Mouse (Mus musculus): Measurements from ENCODE around the gene Itm2b. TPM values are rescaled to one million over a fixed set of nuclear protein-coding genes. Genes with fewer than 3 reads are reported as not detected.

Itm2b gene
- polyA plus RNA-seq, 1 experiment: 153 TPM

GRCm38 (mm10) chr14:73375903-73376302, 9.2 kb downstream of the Itm2b start:
- Histone ChIP-seq H3K79me3 (ENCODE audit: low read depth) (peaks cover 24% of the 10 kb centered on the region), H3ac (ENCODE audit: control insufficient read depth, insufficient read length, low read depth) (no peak overlapping the region), H3K36me3 (ENCODE audit: control insufficient read depth, insufficient read depth) (peaks cover 15% of the 10 kb centered on the region), H3K79me2 (ENCODE audit: control insufficient read depth, insufficient read depth) (peaks cover 77% of the 10 kb centered on the region), H3K27me3 (ENCODE audit: control insufficient read depth, insufficient read depth, insufficient read length) (no peaks in the 10 kb centered on the region), H3K4me3 (ENCODE audit: insufficient read depth, poor library complexity, severe bottlenecking) (no peak overlapping the region)
- no peak for TF ChIP-seq CEBPB (IDR thresholded peaks at IDR 0.05; ENCODE audit: low read depth)
- TF ChIP-seq USF1 (IDR thresholded peaks at IDR 0.05; ENCODE audit: low read depth): no peak
- no peak for TF ChIP-seq MYOG (IDR thresholded peaks at IDR 0.05; ENCODE audit: control insufficient read depth, extremely low read depth, insufficient read length)

GRCm38 (mm10) chr14:73375445-73375844, 9.6 kb downstream of the Itm2b start:
- H3K36me3 ChIP-seq (ENCODE audit: control insufficient read depth, insufficient read depth): peaks cover 12% of the 10 kb centered on the region

GRCm38 (mm10) chr14:73374315-73374890, 10.7 kb downstream of the Itm2b start:
- no peaks in the 10 kb centered on the region for H3K27me3 ChIP-seq (ENCODE audit: control insufficient read depth, insufficient read depth, insufficient read length)
- peaks cover 75% of the 10 kb centered on the region for H3K79me2 ChIP-seq (ENCODE audit: control insufficient read depth, insufficient read depth)
- H3K36me3 ChIP-seq (ENCODE audit: control insufficient read depth, insufficient read depth): peaks cover 12% of the 10 kb centered on the region
- no peak overlapping the region for H3ac ChIP-seq (ENCODE audit: control insufficient read depth, insufficient read length, low read depth)
- no peak overlapping the region for H3K4me3 ChIP-seq (ENCODE audit: insufficient read depth, poor library complexity, severe bottlenecking)
- peaks cover 18% of the 10 kb centered on the region for H3K79me3 ChIP-seq (ENCODE audit: low read depth)
- no peak for TF ChIP-seq USF1 (IDR thresholded peaks at IDR 0.05; ENCODE audit: low read depth)
- no peak for TF ChIP-seq MAX (IDR thresholded peaks at IDR 0.05)
- TF ChIP-seq FOSL1 (IDR thresholded peaks at IDR 0.05; ENCODE audit: insufficient read depth, low read length, poor library complexity, severe bottlenecking): no peak
- no peak for TF ChIP-seq CTCF (IDR thresholded peaks at IDR 0.05; ENCODE audit: control insufficient read depth, insufficient read depth, insufficient read length)
- TF ChIP-seq MYOG (IDR thresholded peaks at IDR 0.05; ENCODE audit: control insufficient read depth, extremely low read depth, insufficient read length): no peak
- no peak for TF ChIP-seq CEBPB (IDR thresholded peaks at IDR 0.05; ENCODE audit: low read depth)
- TF ChIP-seq MYOD1 (IDR thresholded peaks at IDR 0.05; ENCODE audit: control insufficient read depth, insufficient read length, low read depth): no peak

More at GRCm38 (mm10) chr14:73375445-73375844, 9.6 kb downstream of the Itm2b start:
- Histone ChIP-seq H3K4me3 (ENCODE audit: insufficient read depth, poor library complexity, severe bottlenecking) (no peak overlapping the region), H3ac (ENCODE audit: control insufficient read depth, insufficient read length, low read depth) (no peak overlapping the region), H3K79me3 (ENCODE audit: low read depth) (peaks cover 22% of the 10 kb centered on the region), H3K27me3 (ENCODE audit: control insufficient read depth, insufficient read depth, insufficient read length) (no peaks in the 10 kb centered on the region), H3K79me2 (ENCODE audit: control insufficient read depth, insufficient read depth) (peaks cover 74% of the 10 kb centered on the region)
- no peak for TF ChIP-seq CTCF (IDR thresholded peaks at IDR 0.05; ENCODE audit: control insufficient read depth, insufficient read depth, insufficient read length)
- TF ChIP-seq CEBPB (IDR thresholded peaks at IDR 0.05; ENCODE audit: low read depth): no peak
- TF ChIP-seq MYOG (IDR thresholded peaks at IDR 0.05; ENCODE audit: control insufficient read depth, extremely low read depth, insufficient read length): no peak
- no peak for TF ChIP-seq MYOD1 (IDR thresholded peaks at IDR 0.05; ENCODE audit: control insufficient read depth, insufficient read length, low read depth)
- no peak for TF ChIP-seq FOSL1 (IDR thresholded peaks at IDR 0.05; ENCODE audit: insufficient read depth, low read length, poor library complexity, severe bottlenecking)

- H3K36me3 ChIP-seq (ENCODE audit: control insufficient read depth, insufficient read depth): peaks cover 12% of the 10 kb centered on the region
Observed at GRCm38 (mm10) chr14:73373606-73374005, 11.5 kb downstream of the Itm2b start.

GRCm38 (mm10) chr14:73372990-73373389, 12.1 kb downstream of the Itm2b start:
- H3K4me3 ChIP-seq (ENCODE audit: insufficient read depth, poor library complexity, severe bottlenecking): no peak overlapping the region
- peaks cover 64% of the 10 kb centered on the region for H3K79me2 ChIP-seq (ENCODE audit: control insufficient read depth, insufficient read depth)
- H3K27me3 ChIP-seq (ENCODE audit: control insufficient read depth, insufficient read depth, insufficient read length): no peaks in the 10 kb centered on the region
- peaks cover 15% of the 10 kb centered on the region for H3K36me3 ChIP-seq (ENCODE audit: control insufficient read depth, insufficient read depth)
- H3ac ChIP-seq (ENCODE audit: control insufficient read depth, insufficient read length, low read depth): no peak overlapping the region
- TF ChIP-seq CTCF (IDR thresholded peaks at IDR 0.05; ENCODE audit: control insufficient read depth, insufficient read depth, insufficient read length) (no peak), MYOD1 (IDR thresholded peaks at IDR 0.05; ENCODE audit: control insufficient read depth, insufficient read length, low read depth) (no peak), MAX (IDR thresholded peaks at IDR 0.05) (no peak), USF1 (IDR thresholded peaks at IDR 0.05; ENCODE audit: low read depth) (no peak), MYOG (IDR thresholded peaks at IDR 0.05; ENCODE audit: control insufficient read depth, extremely low read depth, insufficient read length) (no peak), CEBPB (IDR thresholded peaks at IDR 0.05; ENCODE audit: low read depth) (no peak), FOSL1 (IDR thresholded peaks at IDR 0.05; ENCODE audit: insufficient read depth, low read length, poor library complexity, severe bottlenecking) (no peak)
- peaks cover 17% of the 10 kb centered on the region for H3K79me3 ChIP-seq (ENCODE audit: low read depth)

More at GRCm38 (mm10) chr14:73373606-73374005, 11.5 kb downstream of the Itm2b start:
- peaks cover 18% of the 10 kb centered on the region for H3K79me3 ChIP-seq (ENCODE audit: low read depth)
- TF ChIP-seq CEBPB (IDR thresholded peaks at IDR 0.05; ENCODE audit: low read depth): no peak
- no peak for TF ChIP-seq CTCF (IDR thresholded peaks at IDR 0.05; ENCODE audit: control insufficient read depth, insufficient read depth, insufficient read length)
- TF ChIP-seq MAX (IDR thresholded peaks at IDR 0.05): no peak
- TF ChIP-seq MYOG (IDR thresholded peaks at IDR 0.05; ENCODE audit: control insufficient read depth, extremely low read depth, insufficient read length): no peak
- no peak for TF ChIP-seq FOSL1 (IDR thresholded peaks at IDR 0.05; ENCODE audit: insufficient read depth, low read length, poor library complexity, severe bottlenecking)
- TF ChIP-seq USF1 (IDR thresholded peaks at IDR 0.05; ENCODE audit: low read depth): no peak
- TF ChIP-seq MYOD1 (IDR thresholded peaks at IDR 0.05; ENCODE audit: control insufficient read depth, insufficient read length, low read depth): no peak
- no peak overlapping the region for H3K4me3 ChIP-seq (ENCODE audit: insufficient read depth, poor library complexity, severe bottlenecking)
- H3K79me2 ChIP-seq (ENCODE audit: control insufficient read depth, insufficient read depth): peaks cover 71% of the 10 kb centered on the region
- H3K27me3 ChIP-seq (ENCODE audit: control insufficient read depth, insufficient read depth, insufficient read length): no peaks in the 10 kb centered on the region
- H3ac ChIP-seq (ENCODE audit: control insufficient read depth, insufficient read length, low read depth): no peak overlapping the region

- TF ChIP-seq MYOG (IDR thresholded peaks at IDR 0.05; ENCODE audit: control insufficient read depth, extremely low read depth, insufficient read length): no peak
- no peak overlapping the region for H3K4me3 ChIP-seq (ENCODE audit: insufficient read depth, poor library complexity, severe bottlenecking)
- H3K36me3 ChIP-seq (ENCODE audit: control insufficient read depth, insufficient read depth): peaks cover 28% of the 10 kb centered on the region
- H3K79me3 ChIP-seq (ENCODE audit: low read depth): peaks cover 13% of the 10 kb centered on the region
- H3K79me2 ChIP-seq (ENCODE audit: control insufficient read depth, insufficient read depth): peaks cover 50% of the 10 kb centered on the region
- H3ac ChIP-seq (ENCODE audit: control insufficient read depth, insufficient read length, low read depth): no peak overlapping the region
- no peaks in the 10 kb centered on the region for H3K27me3 ChIP-seq (ENCODE audit: control insufficient read depth, insufficient read depth, insufficient read length)
Observed at GRCm38 (mm10) chr14:73371577-73371976, 13.5 kb downstream of the Itm2b start.

Data from C2C12 (cell line).